Mouse (Mus musculus) CH12.LX (cell line): ENCODE results near the gene Selenoo. TPM values are rescaled to one million over a fixed set of nuclear protein-coding genes. Genes with fewer than 3 reads are reported as not detected.

Experiments
- DNase-seq: peaks from one replicate; pipeline ENCODE4 v3.0.0-alpha.2; 2013; ENCODE audit errors: extremely low read depth
- H3K27ac ChIP-seq: 2 replicates; pipeline ENCODE4 v1.5.1; 2012; ENCODE audit warnings: low read depth, mild to moderate bottlenecking, control low read depth, moderate library complexity; ENCODE audit not compliant: insufficient read depth
- H3K27me3 ChIP-seq: replicated peaks from 2 replicates; pipeline ENCODE3; 2012; ENCODE audit warnings: inconsistent platforms
- H3K36me3 ChIP-seq, 2 experiments: replicated peaks in 1 of 2; 2 replicates each; pipeline versions ENCODE3 to v1.6.1; 2012; ENCODE audit warnings: inconsistent platforms in 1 of 2, low read length in 1 of 2, mild to moderate bottlenecking in 1 of 2, mixed read lengths in 1 of 2, moderate library complexity in 1 of 2; ENCODE audit not compliant: control insufficient read depth in 1 of 2, insufficient read depth in 1 of 2
- H3K4me1 ChIP-seq, 2 experiments: 2 replicates each; pipeline ENCODE4 v1.6.1; 2012; ENCODE audit warnings: inconsistent platforms in 1 of 2, moderate library complexity in 1 of 2; ENCODE audit not compliant: insufficient read depth in 2 of 2, control insufficient read depth in 1 of 2
- H3K4me2 ChIP-seq: 2 replicates; pipeline ENCODE4 v1.6.1; 2012; ENCODE audit warnings: low read depth, mild to moderate bottlenecking, control low read depth; ENCODE audit not compliant: poor library complexity, insufficient read depth, severe bottlenecking
- H3K4me3 ChIP-seq, 3 experiments: fragments of 150-350 bp in 1 of 3; sonication (generic) in 1 of 3; replicated peaks in 1 of 3; 2 replicates each; pipeline versions ENCODE3 to v1.5.1; 2011 to 2012; ENCODE audit warnings: low read depth in 2 of 3, low read length in 2 of 3, mild to moderate bottlenecking in 2 of 3, moderate library complexity in 2 of 3, control low read depth in 1 of 3, improper control_type of control experiment in 1 of 3, inconsistent platforms in 1 of 3, mixed read lengths in 1 of 3; ENCODE audit not compliant: poor library complexity in 1 of 3
- H3K79me2 ChIP-seq: replicated peaks from 2 replicates; pipeline ENCODE4 v1.6.1; 2012; ENCODE audit warnings: mild to moderate bottlenecking, moderate library complexity; ENCODE audit not compliant: control insufficient read depth, poor library complexity, insufficient read depth, severe bottlenecking; ENCODE audit errors: extremely low read depth
- H3K9ac ChIP-seq: 2 replicates; pipeline ENCODE4 v1.6.1; 2012; ENCODE audit warnings: low read depth, mild to moderate bottlenecking, control low read depth, moderate library complexity; ENCODE audit not compliant: insufficient read depth
- H3K9me3 ChIP-seq: replicated peaks from 2 replicates; pipeline ENCODE3; 2012; ENCODE audit warnings: low read length, inconsistent platforms, mixed read lengths
- BHLHE40 ChIP-seq: IDR thresholded peaks from 2 replicates; pipeline ENCODE4 v1.6.1; 2011; ENCODE audit warnings: mild to moderate bottlenecking, low read depth, low read length, improper control_type of control experiment
- CHD1 ChIP-seq: IDR thresholded peaks from 2 replicates; pipeline ENCODE4 v1.6.1; 2012; ENCODE audit warnings: low read depth, low read length, improper control_type of control experiment, inconsistent platforms
- CHD2 ChIP-seq: IDR thresholded peaks from 2 replicates; pipeline ENCODE4 v1.6.1; 2011; ENCODE audit warnings: low read length, improper control_type of control experiment
- ETS1 ChIP-seq: conservative IDR thresholded peaks from 2 replicates; pipeline ENCODE4 v1.6.1; 2012; ENCODE audit warnings: low read depth, mild to moderate bottlenecking, inconsistent platforms, low read length, improper control_type of control experiment, moderate library complexity
- GABPA ChIP-seq: IDR thresholded peaks from 2 replicates; pipeline ENCODE4 v1.6.1; 2012; ENCODE audit warnings: low read depth, low read length, improper control_type of control experiment, inconsistent platforms; ENCODE audit not compliant: insufficient replicate concordance
- HCFC1 ChIP-seq: IDR thresholded peaks from 2 replicates; pipeline ENCODE4 v1.6.1; 2012; ENCODE audit warnings: low read depth, mild to moderate bottlenecking, inconsistent platforms, low read length, improper control_type of control experiment
- JUN ChIP-seq: IDR thresholded peaks from 2 replicates; pipeline ENCODE4 v1.6.1; 2011; ENCODE audit warnings: low read depth, mild to moderate bottlenecking, low read length, improper control_type of control experiment, moderate library complexity; ENCODE audit not compliant: insufficient read depth
- JUND ChIP-seq: conservative IDR thresholded peaks from 2 replicates; pipeline ENCODE4 v1.6.1; 2011; ENCODE audit warnings: low read depth, low read length, improper control_type of control experiment
- MAFK ChIP-seq: IDR thresholded peaks from 2 replicates; pipeline ENCODE4 v1.6.1; 2011; ENCODE audit warnings: low read length, improper control_type of control experiment; ENCODE audit not compliant: insufficient replicate concordance
- NELFE ChIP-seq: IDR thresholded peaks from 2 replicates; pipeline ENCODE4 v1.6.1; 2011; ENCODE audit warnings: low read depth, low read length, improper control_type of control experiment
- NRF1 ChIP-seq: IDR thresholded peaks from 2 replicates; pipeline ENCODE4 v1.6.1; 2014; ENCODE audit warnings: low read depth, mild to moderate bottlenecking, inconsistent platforms, low read length, improper control_type of control experiment, moderate library complexity
- RAD21 ChIP-seq: IDR thresholded peaks from 2 replicates; pipeline ENCODE4 v1.6.1; 2011; ENCODE audit warnings: low read depth, mild to moderate bottlenecking, low read length, improper control_type of control experiment, moderate library complexity
- RCOR1 ChIP-seq: conservative IDR thresholded peaks from 2 replicates; pipeline ENCODE4 v1.6.1; 2012; ENCODE audit warnings: low read depth, mild to moderate bottlenecking, inconsistent platforms, low read length, improper control_type of control experiment
- SIN3A ChIP-seq: IDR thresholded peaks from 2 replicates; pipeline ENCODE4 v1.6.1; 2012; ENCODE audit warnings: low read length, improper control_type of control experiment, inconsistent platforms
- TBP ChIP-seq: conservative IDR thresholded peaks from 2 replicates; pipeline ENCODE4 v1.6.1; 2011; ENCODE audit warnings: low read depth, low read length, improper control_type of control experiment
- TCF12 ChIP-seq: IDR thresholded peaks from 2 replicates; pipeline ENCODE4 v1.6.1; 2014; ENCODE audit warnings: low read depth, mild to moderate bottlenecking, inconsistent platforms, low read length, improper control_type of control experiment
- UBTF ChIP-seq: IDR thresholded peaks from 2 replicates; pipeline ENCODE4 v1.6.1; 2012; ENCODE audit warnings: low read depth, mild to moderate bottlenecking, inconsistent platforms, low read length, improper control_type of control experiment, moderate library complexity
- ZC3H11A ChIP-seq: IDR thresholded peaks from 2 replicates; pipeline ENCODE4 v1.6.1; 2012; ENCODE audit warnings: low read depth, mild to moderate bottlenecking, inconsistent platforms, low read length, improper control_type of control experiment
- ZKSCAN1 ChIP-seq: IDR thresholded peaks from 2 replicates; pipeline ENCODE4 v1.6.1; 2012; ENCODE audit warnings: low read depth, inconsistent platforms, low read length, improper control_type of control experiment, borderline replicate concordance
- ZMIZ1 ChIP-seq: IDR thresholded peaks from 2 replicates; pipeline ENCODE4 v1.6.1; 2012; ENCODE audit warnings: low read depth, mild to moderate bottlenecking, inconsistent platforms, low read length, improper control_type of control experiment
- ZNF384 ChIP-seq: IDR thresholded peaks from 2 replicates; pipeline ENCODE4 v1.6.1; 2012; ENCODE audit warnings: low read depth, low read length, improper control_type of control experiment, inconsistent platforms
- dilution Hi-C: fragments of 300-500 bp; cut with MboI; formaldehyde crosslinking; loops from 2 replicates; pipeline ENCODE4 v1.14.3; 2020; ENCODE audit warnings: low sequenced_read_pairs; ENCODE audit not compliant: extremely low pct_unique_long_range_greater_than_20kb, extremely low pct_ligation_motif_present
- in situ Hi-C: fragments of 300-500 bp; cut with MboI; formaldehyde crosslinking; loops from 3 replicates; pipeline ENCODE4 v1.14.3; 2019; ENCODE audit warnings: low sequenced_read_pairs, low pct_ligation_motif_present, low pct_unique_long_range_greater_than_20kb, mixed read lengths
- polyA plus RNA-seq: library from polyadenylated mRNA; unstranded; fragments of >175 nt; gene quantifications from 2 replicates; pipeline ENCODE4 v1.2.1, GENCODE M21; 2012; ENCODE audit warnings: low read depth; ENCODE audit not compliant: insufficient read length
- total RNA-seq, 2 experiments: library from RNA; depleted of rRNA; stranded (reverse); fragments of 300-350 nt in 1 of 2; fragments of >200 nt in 1 of 2; gene quantifications; 2 replicates each; pipeline ENCODE4 v1.2.3; 2012 to 2014

Gene Selenoo
- total and polyA plus RNA-seq, 3 experiments, result 3.7 to 11.7 (median 8.7) TPM

GRCm38 (mm10) chr15:89063536-89063935 is 25.3 kb upstream of the Selenoo start:
- in situ Hi-C loops (loop anchor here (25.0 kb wide), 1 partner anchor 101 kb away; the partner anchor contains the start of gene Ttll8), dilution Hi-C loops (no loop called here)
- TF ChIP-seq MAFK (no peak), TCF12 (no peak), ZC3H11A (no peak), CHD2 (no peak), JUND (no peak), TBP (no peak), JUN (no peak), ZMIZ1 (no peak), ZKSCAN1 (no peak), NRF1 (no peak), ETS1 (no peak), ZNF384 (no peak), GABPA (no peak), RCOR1 (no peak), BHLHE40 (no peak), RAD21 (no peak), HCFC1 (no peak)
- Histone ChIP-seq H3K9me3 (peaks cover 11% of the 10 kb centered on the region), H3K9ac (no peak overlapping the region), H3K4me3 (no peak overlapping the region), H3K79me2 (no peaks in the 10 kb centered on the region), H3K27me3 (peaks cover 77% of the 10 kb centered on the region), H3K27ac (no peak overlapping the region), H3K4me1 (no peaks in the 10 kb centered on the region), H3K4me2 (no peak overlapping the region), H3K36me3 (no peaks in the 10 kb centered on the region)
- DNase-seq, result no peak

DNA sequence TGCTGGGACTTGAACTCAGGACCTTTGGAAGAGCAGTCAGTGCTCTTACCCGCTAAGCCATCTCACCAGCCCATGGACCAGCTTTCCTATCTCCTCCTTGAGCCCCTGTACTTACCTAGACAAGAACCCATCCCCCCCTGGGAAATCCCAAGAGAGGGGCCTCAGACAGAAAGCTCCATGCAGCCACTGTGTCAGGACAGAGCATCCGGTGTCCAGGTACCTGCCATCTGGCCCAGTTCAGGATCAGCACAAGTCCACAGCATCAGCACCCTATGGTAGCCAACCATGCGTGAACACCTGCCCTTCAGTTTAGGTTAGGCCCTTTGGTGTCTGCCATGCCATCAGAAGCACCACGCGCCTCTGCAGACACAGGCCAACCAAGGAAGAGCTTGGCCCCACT is 24.0 kb upstream of the Selenoo start:
- dilution Hi-C loops, result no loop called here
- H3K4me1 ChIP-seq, result no peaks in the 10 kb centered on the region
- no peak overlapping the region for H3K4me2 ChIP-seq
- H3K27me3 ChIP-seq, result peaks cover 76% of the 10 kb centered on the region
- no peak overlapping the region for H3K9ac ChIP-seq
- DNase-seq, result no peak
- H3K4me3 ChIP-seq, result no peak overlapping the region
- in situ Hi-C loops, result loop anchor here (25.0 kb wide), 1 partner anchor 103 kb away; the partner anchor contains the start of gene Ttll8
- H3K9me3 ChIP-seq, result peaks cover 11% of the 10 kb centered on the region
- no peaks in the 10 kb centered on the region for H3K79me2 ChIP-seq
- TF ChIP-seq ZC3H11A (no peak), UBTF (no peak), GABPA (no peak), SIN3A (no peak), NELFE (no peak), CHD1 (no peak)
- H3K36me3 ChIP-seq, result no peaks in the 10 kb centered on the region
- H3K27ac ChIP-seq, result no peak overlapping the region
